Mouse (Mus musculus): ENCODE measurements around the gene Dpp10. TPM values are rescaled to one million over a fixed set of nuclear protein-coding genes. Genes with fewer than 3 reads are reported as not detected.

Dpp10 gene
- polyA plus RNA-seq (2017; shearing (Covaris generic)), result not detected

DNA sequence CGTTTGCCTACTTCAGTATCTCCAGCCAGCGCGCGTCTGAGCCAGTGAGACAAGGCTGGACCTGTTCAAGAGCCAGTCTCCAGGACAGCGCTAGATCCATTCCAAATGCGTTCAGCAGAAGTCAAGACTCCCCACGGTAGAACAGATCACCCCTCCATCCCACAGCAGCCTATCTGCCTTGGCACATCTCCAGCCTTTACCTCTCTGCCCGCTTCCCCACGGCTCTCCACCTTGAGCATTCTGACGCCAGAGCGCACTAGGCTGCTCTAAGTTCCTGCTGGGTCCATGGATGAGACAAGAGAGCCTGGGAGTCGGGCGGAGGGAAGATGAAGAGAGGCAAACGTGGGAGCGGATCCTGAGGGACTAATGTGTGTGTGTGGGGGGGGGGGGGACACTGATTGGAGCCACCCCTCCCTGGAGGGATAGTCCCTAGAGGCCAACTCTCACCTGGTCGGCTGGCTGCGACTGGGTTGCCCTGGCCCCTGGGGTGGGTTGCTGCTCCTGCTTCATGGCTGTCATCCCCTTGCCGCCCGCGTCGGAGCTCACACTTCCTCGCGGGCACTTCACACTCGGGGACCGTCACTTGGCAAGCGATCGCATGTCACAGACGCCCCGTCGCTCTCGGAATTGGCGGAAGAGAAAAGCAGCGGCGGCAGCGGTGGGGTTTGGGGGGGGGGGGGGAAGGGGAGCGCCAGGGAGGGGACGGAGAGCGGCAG lies at the start of gene Dpp10:
Gene Dpp10, minus strand, starts transcription at position 635 of the 716 bp plus-strand sequence.

Measured in CD4-positive, CD25-positive, alpha-beta regulatory T cell, adult 9 weeks (primary cell).